Comparison of ENCODE assay signal across 9 mouse cellular contexts in genomic region chr14:48130761-48131575, GRCm38 (mm10). TPM values are rescaled to one million over a fixed set of nuclear protein-coding genes. Genes with fewer than 3 reads are reported as not detected.
DNase-seq lines count a peak whose midpoint lies in the region; ATAC-seq lines count a peak whose summit lies in the region.
"Had no signal": no experiment of that assay in that cellular context is flagged by ENCODE, and none has a peak within 500 bp of the region (broad histone marks: within the 10 kb centered on the region; RNA-seq: fewer than 3 reads in every experiment).

No protein-coding gene starts in this region.

- no peaks in the 10 kb centered on the region for H3K36me3 ChIP-seq in forebrain, embryonic 10.5 days (replicated peaks)
- no peaks in the 10 kb centered on the region for H3K36me3 ChIP-seq in forebrain, embryonic 15.5 days
- no peaks in the 10 kb centered on the region for H3K36me3 ChIP-seq in hindbrain, embryonic 16.5 days (ENCODE audit: control insufficient read depth, insufficient read depth, low read length)
- H3K36me3 ChIP-seq in liver, embryonic 16.5 days (ENCODE audit: control insufficient read depth, insufficient read depth) = no peaks in the 10 kb centered on the region
- H3K36me3 ChIP-seq: embryonic facial prominence, embryonic 15.5 days had no signal

- peaks cover 83% of the 10 kb centered on the region for H3K4me1 ChIP-seq in forebrain, embryonic 10.5 days
- H3K4me1 ChIP-seq in forebrain, embryonic 15.5 days = peaks cover 42% of the 10 kb centered on the region
- H3K4me1 ChIP-seq in hindbrain, embryonic 16.5 days (ENCODE audit: control insufficient read depth, insufficient read depth, low read depth, low read length) = peaks cover 37% of the 10 kb centered on the region
- peaks cover 12% of the 10 kb centered on the region for H3K4me1 ChIP-seq in liver, embryonic 16.5 days (ENCODE audit: control insufficient read depth, low read depth, low read length)

- no peak overlapping the region for H3K4me2 ChIP-seq in forebrain, embryonic 15.5 days (replicated peaks)
- H3K4me2 ChIP-seq in hindbrain, embryonic 16.5 days (ENCODE audit: low read length) = no peak overlapping the region
- no peak overlapping the region for H3K4me2 ChIP-seq in liver, embryonic 16.5 days (ENCODE audit: low read depth, low read length)
- H3K4me2 ChIP-seq: embryonic facial prominence, embryonic 15.5 days had no signal

- H3K27me3 ChIP-seq in forebrain, embryonic 10.5 days (ENCODE audit: poor library complexity, severe bottlenecking) = no peaks in the 10 kb centered on the region
- no peaks in the 10 kb centered on the region for H3K27me3 ChIP-seq in forebrain, embryonic 15.5 days
- no peaks in the 10 kb centered on the region for H3K27me3 ChIP-seq in hindbrain, embryonic 16.5 days (replicated peaks; ENCODE audit: control insufficient read depth, insufficient read depth, low read length)
- H3K27me3 ChIP-seq in liver, embryonic 16.5 days (ENCODE audit: control insufficient read depth, insufficient read depth, low read depth, low read length) = no peaks in the 10 kb centered on the region

- no peak overlapping the region for H3K9ac ChIP-seq in forebrain, embryonic 15.5 days (replicated peaks)
- H3K9ac ChIP-seq in hindbrain, embryonic 16.5 days (ENCODE audit: low read depth, low read length) = no peak overlapping the region
- H3K9ac ChIP-seq in liver, embryonic 16.5 days (ENCODE audit: low read depth, low read length) = no peak overlapping the region
- H3K9ac ChIP-seq: embryonic facial prominence, embryonic 15.5 days had no signal

- no peak for DNase-seq in forebrain, embryonic 10.5 days (ENCODE audit: extremely low spot score, low spot score)
- peak; percentile 42 for DNase-seq in 3134 (ENCODE audit: extremely low read depth, insufficient read length, low spot score)
- no peak for DNase-seq in c-Kit-positive CD71-positive TER-119-positive erythroid progenitor cells, embryonic 14.5 days (ENCODE audit: low spot score)
- DNase-seq in left cerebral cortex, adult 8-10 months (ENCODE audit: low spot score in 2 of 2) = no peak

- no peaks in the 10 kb centered on the region for H3K9me3 ChIP-seq in forebrain, embryonic 10.5 days
- no peaks in the 10 kb centered on the region for H3K9me3 ChIP-seq in forebrain, embryonic 15.5 days
- no peaks in the 10 kb centered on the region for H3K9me3 ChIP-seq in hindbrain, embryonic 16.5 days (ENCODE audit: control insufficient read depth, low read length)
- no peaks in the 10 kb centered on the region for H3K9me3 ChIP-seq in liver, embryonic 16.5 days (replicated peaks; ENCODE audit: control insufficient read depth, low read length)
- H3K9me3 ChIP-seq: embryonic facial prominence, embryonic 15.5 days had no signal

- 50% methylated on average over 20 of the region's 20 CpGs for WGBS in forebrain, embryonic 10.5 days
- WGBS in forebrain, embryonic 15.5 days = 42% methylated on average over 20 of the region's 20 CpGs
- 42% methylated on average over 20 of the region's 20 CpGs for WGBS in hindbrain, embryonic 16.5 days
- 29% methylated on average over 20 of the region's 20 CpGs for WGBS in liver, embryonic 16.5 days (ENCODE audit: insufficient replicate concordance)

- H3K4me3 ChIP-seq in forebrain, embryonic 10.5 days = no peak overlapping the region
- H3K4me3 ChIP-seq in forebrain, embryonic 15.5 days = no peak overlapping the region
- no peak overlapping the region for H3K4me3 ChIP-seq in hindbrain, embryonic 16.5 days (ENCODE audit: low read length)
- H3K4me3 ChIP-seq in liver, embryonic 16.5 days (ENCODE audit: low read depth, low read length) = no peak overlapping the region
- H3K4me3 ChIP-seq: embryonic facial prominence, embryonic 15.5 days had no signal

- ATAC-seq in forebrain, embryonic 15.5 days (replicated peaks) = no peak
- peak; percentile 20; the same call in 1 of the 2 replicates for ATAC-seq in hindbrain, embryonic 16.5 days
- ATAC-seq in liver, embryonic 16.5 days (ENCODE audit: low read depth) = peak; percentile 49; the same call in 1 of the 2 replicates
- no peak for ATAC-seq in inflammation-experienced regulatory T-cells, adult 6 months

- peak overlapping the region; percentile 62 for H3K27ac ChIP-seq in forebrain, embryonic 10.5 days
- no peak overlapping the region for H3K27ac ChIP-seq in forebrain, embryonic 15.5 days (replicated peaks)
- H3K27ac ChIP-seq in hindbrain, embryonic 16.5 days (ENCODE audit: low read depth, low read length) = peak overlapping the region; percentile 30
- peak overlapping the region; percentile 57; the same call in 1 of the 2 replicates for H3K27ac ChIP-seq in liver, embryonic 16.5 days (ENCODE audit: low read length)
- H3K27ac ChIP-seq: embryonic facial prominence, embryonic 15.5 days had no signal

RNA-seq across cellular contexts. Expression of gene Peli2, which starts 10.3 kb away (rescaled TPM):
- 5.7 and 6.8 TPM in 2 replicates for polyA plus RNA-seq in forebrain, embryonic 10.5 days (2016; fragmentation: Nextera tagmentation; extraction: Ambion mirVana)
- 10.1 and 11.6 TPM in 2 replicates for polyA plus RNA-seq in forebrain, embryonic 15.5 days (2015; fragmentation: Nextera tagmentation; extraction: Ambion mirVana)
- polyA plus RNA-seq in hindbrain, embryonic 16.5 days (2015; fragmentation: Nextera tagmentation; extraction: Ambion mirVana) = 8.0 and 8.7 TPM in 2 replicates
- polyA plus RNA-seq in liver, embryonic 16.5 days (2015; fragmentation: Nextera tagmentation; extraction: Ambion mirVana) = 1.7 and 2.1 TPM in 2 replicates
- polyA plus RNA-seq in inflammation-experienced regulatory T-cells, adult 6 months (2017; shearing (Covaris generic)) = under 1 TPM; 0.32 to 0.65 (median 0.47) TPM
- total RNA-seq in left cerebral cortex, adult 8-10 months (2022) = 10 to 100 TPM; 21.6 to 33.7 (median 30.5) TPM

Comparison
In these comparisons a context has a peak if more than half of its experiments do, and no peak if none do; other contexts are left out.
1. ATAC-seq: peak in hindbrain, embryonic 16.5 days (single experiment) and liver, embryonic 16.5 days (single experiment); none in forebrain, embryonic 15.5 days (single experiment) and inflammation-experienced regulatory T-cells, adult 6 months (single experiment).